Mouse (Mus musculus): ENCODE measurements around the gene Vangl2. TPM values are rescaled to one million over a fixed set of nuclear protein-coding genes. Genes with fewer than 3 reads are reported as not detected.
A peak's percentile ranks its signal among the peaks of the same experiment; 100 is the strongest.

The Vangl2 gene
- polyA plus RNA-seq, 2 experiments, result 0.69 to 0.73 TPM

DNA sequence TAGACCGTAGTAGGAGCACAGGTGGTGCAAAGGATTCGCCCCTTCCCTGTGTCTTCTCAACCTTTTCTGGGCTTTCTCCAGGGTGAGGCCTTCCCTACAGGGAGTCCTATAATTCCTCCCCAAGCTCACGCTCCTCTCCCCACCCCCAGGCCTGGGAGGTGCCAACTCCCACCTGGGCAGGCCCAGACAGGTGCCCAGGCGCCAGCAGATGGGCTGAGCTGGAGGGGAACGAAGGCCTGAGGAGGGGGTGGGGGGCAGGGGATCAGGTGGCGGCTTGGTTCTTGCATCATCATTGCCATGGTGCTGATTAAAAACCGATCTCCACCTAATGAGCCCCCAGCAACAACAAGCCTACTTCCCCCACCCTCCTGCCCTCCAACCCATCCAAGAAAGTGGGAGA lies 30.6 kb upstream of the Vangl2 start:
- WGBS (ENCODE audit: insufficient replicate concordance), result 54% methylated on average over 7 of the region's 7 CpGs

DNA sequence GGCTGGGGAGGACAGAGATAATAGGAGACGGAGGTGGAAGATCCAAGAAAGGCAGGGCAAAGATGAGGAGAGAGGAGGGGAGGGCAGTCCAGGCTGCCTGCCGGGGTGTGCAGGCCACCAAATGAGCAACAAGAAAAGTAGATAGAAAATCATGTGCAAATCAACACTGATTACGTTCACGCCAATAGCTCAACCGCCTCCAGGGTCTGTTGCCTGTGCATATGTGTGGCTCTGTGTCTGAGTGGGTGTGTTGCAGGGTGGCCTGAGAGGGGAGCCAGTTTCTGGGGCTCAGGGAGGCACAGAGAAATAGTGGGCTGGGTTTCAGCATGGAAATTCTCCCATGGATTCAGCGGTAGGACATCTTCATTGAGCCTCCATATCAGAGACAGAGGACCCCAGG lies 30.1 kb upstream of the Vangl2 start:
- WGBS (ENCODE audit: insufficient replicate concordance), result 57% methylated on average over 6 of the region's 6 CpGs

More for the DNA sequence above, 30.6 kb upstream of the Vangl2 start:
- no peaks in the 10 kb centered on the region for H3K36me3 ChIP-seq (replicated peaks; ENCODE audit: control insufficient read depth, insufficient read depth, low read depth)
- TF ChIP-seq CTCF (IDR thresholded peaks at IDR 0.05; ENCODE audit: low read depth) (no peak), EP300 (IDR thresholded peaks at IDR 0.05; ENCODE audit: low read depth) (no peak)
- no peak overlapping the region for H3K4me2 ChIP-seq (ENCODE audit: low read depth)
- no peaks in the 10 kb centered on the region for H3K4me1 ChIP-seq (replicated peaks; ENCODE audit: control insufficient read depth in 2 of 2, insufficient read depth in 2 of 2, low read length in 1 of 2)
- no peak for DNase-seq (ENCODE audit: low read depth in 3 of 3, low spot score in 3 of 3)
- peaks cover 14% of the 10 kb centered on the region for H3K27me3 ChIP-seq (ENCODE audit: control insufficient read depth, insufficient read depth, low read length)
- no peak overlapping the region for H3K4me3 ChIP-seq (ENCODE audit: insufficient read depth in 1 of 2, low read depth in 2 of 2, low read length in 2 of 2)
- H3K9ac ChIP-seq (replicated peaks), result no peak overlapping the region
- no peak for ATAC-seq (ENCODE audit: insufficient read depth)
- H3K27ac ChIP-seq, result no peak overlapping the region
- H3K9me3 ChIP-seq (ENCODE audit: control insufficient read depth, low read length), result no peaks in the 10 kb centered on the region

DNA sequence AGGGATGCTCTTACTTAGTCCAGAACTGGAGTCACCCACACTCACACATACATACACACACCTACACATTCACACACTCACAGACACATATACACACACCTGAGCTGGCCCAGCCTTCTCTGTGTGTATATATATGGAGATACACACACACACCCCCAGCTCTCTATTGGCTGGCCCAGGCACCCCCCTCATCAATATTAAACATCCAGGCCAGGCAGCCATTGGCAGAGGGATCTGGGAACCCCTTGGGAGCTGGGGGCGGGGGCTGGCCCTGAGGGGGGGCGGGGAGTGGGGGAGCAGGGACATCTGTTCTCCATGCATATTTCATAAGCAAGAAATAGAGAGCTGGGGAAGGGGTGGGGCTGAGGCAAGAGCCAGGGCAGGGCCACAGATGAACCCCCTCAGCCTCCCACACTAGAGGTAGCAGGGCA lies 29.3 kb upstream of the Vangl2 start, which contains the start of gene Nhlh1:
Nhlh1 (minus strand) TSS at position 83 of the 431 bp plus-strand sequence.
- Histone ChIP-seq H3K4me3 (ENCODE audit: insufficient read depth in 1 of 2, low read depth in 2 of 2, low read length in 2 of 2) (no peak within 1 kb of the TSS), H3K27ac (no peak within 1 kb of the TSS), H3K9me3 (ENCODE audit: control insufficient read depth, low read length) (no peaks in the 10 kb centered on the region), H3K4me1 (replicated peaks; ENCODE audit: control insufficient read depth in 2 of 2, insufficient read depth in 2 of 2, low read length in 1 of 2) (no peaks in the 10 kb centered on the region), H3K4me2 (ENCODE audit: low read depth) (no peak within 1 kb of the TSS), H3K36me3 (replicated peaks; ENCODE audit: control insufficient read depth, insufficient read depth, low read depth) (no peaks in the 10 kb centered on the region), H3K27me3 (ENCODE audit: control insufficient read depth, insufficient read depth, low read length) (peaks cover 27% of the 10 kb centered on the region), H3K9ac (replicated peaks) (no peak within 1 kb of the TSS)
- 42% methylated on average over 2 of the region's 2 CpGs for WGBS (ENCODE audit: insufficient replicate concordance)
- ATAC-seq (ENCODE audit: insufficient read depth) (peak; percentile 8; the same call in 1 of the 2 replicates), DNase-seq (ENCODE audit: low read depth in 3 of 3, low spot score in 3 of 3) (no peak)
- TF ChIP-seq CTCF (IDR thresholded peaks at IDR 0.05; ENCODE audit: low read depth), result no peak
- TF ChIP-seq EP300 (IDR thresholded peaks at IDR 0.05; ENCODE audit: low read depth), result no peak

More for the DNA sequence above, 30.1 kb upstream of the Vangl2 start:
- ATAC-seq (ENCODE audit: insufficient read depth) (no peak), DNase-seq (ENCODE audit: low read depth in 3 of 3, low spot score in 3 of 3) (no peak)
- H3K4me3 ChIP-seq (ENCODE audit: insufficient read depth in 1 of 2, low read depth in 2 of 2, low read length in 2 of 2), result no peak overlapping the region
- H3K4me1 ChIP-seq (replicated peaks; ENCODE audit: control insufficient read depth in 2 of 2, insufficient read depth in 2 of 2, low read length in 1 of 2), result no peaks in the 10 kb centered on the region
- no peak overlapping the region for H3K27ac ChIP-seq
- H3K9ac ChIP-seq (replicated peaks), result no peak overlapping the region
- H3K9me3 ChIP-seq (ENCODE audit: control insufficient read depth, low read length), result no peaks in the 10 kb centered on the region
- TF ChIP-seq EP300 (IDR thresholded peaks at IDR 0.05; ENCODE audit: low read depth), result no peak
- no peak for TF ChIP-seq CTCF (IDR thresholded peaks at IDR 0.05; ENCODE audit: low read depth)
- H3K27me3 ChIP-seq (ENCODE audit: control insufficient read depth, insufficient read depth, low read length), result peaks cover 20% of the 10 kb centered on the region
- H3K36me3 ChIP-seq (replicated peaks; ENCODE audit: control insufficient read depth, insufficient read depth, low read depth), result no peaks in the 10 kb centered on the region
- H3K4me2 ChIP-seq (ENCODE audit: low read depth), result no peak overlapping the region

DNA sequence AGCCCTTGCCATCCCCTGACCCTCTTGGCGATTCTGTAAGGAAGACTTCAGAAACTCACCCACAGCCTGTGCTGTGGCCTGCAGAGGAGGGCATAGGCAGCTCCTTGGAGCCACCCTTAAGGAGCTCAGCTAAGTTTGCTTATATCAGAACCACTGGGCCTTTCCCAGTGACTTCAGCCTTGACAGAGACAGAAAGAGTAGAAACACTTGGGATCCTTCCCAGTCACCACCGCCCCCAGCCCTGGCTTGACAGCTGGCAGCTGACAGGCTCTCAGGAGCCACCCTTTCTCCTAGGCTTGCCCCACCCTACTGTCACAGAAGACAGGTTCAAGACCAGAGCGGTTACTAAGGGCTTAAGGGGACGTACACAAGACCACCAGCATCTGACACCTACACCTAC lies 28.0 kb upstream of the Vangl2 start:
- Histone ChIP-seq H3K4me1 (replicated peaks; ENCODE audit: control insufficient read depth in 2 of 2, insufficient read depth in 2 of 2, low read length in 1 of 2) (no peaks in the 10 kb centered on the region), H3K4me3 (ENCODE audit: insufficient read depth in 1 of 2, low read depth in 2 of 2, low read length in 2 of 2) (no peak overlapping the region), H3K4me2 (ENCODE audit: low read depth) (no peak overlapping the region), H3K36me3 (replicated peaks; ENCODE audit: control insufficient read depth, insufficient read depth, low read depth) (no peaks in the 10 kb centered on the region), H3K9me3 (ENCODE audit: control insufficient read depth, low read length) (no peaks in the 10 kb centered on the region), H3K27me3 (ENCODE audit: control insufficient read depth, insufficient read depth, low read length) (peaks cover 33% of the 10 kb centered on the region), H3K9ac (replicated peaks) (no peak overlapping the region), H3K27ac (no peak overlapping the region)
- no peak for ATAC-seq (ENCODE audit: insufficient read depth)
- no peak for DNase-seq (ENCODE audit: low read depth in 3 of 3, low spot score in 3 of 3)
- TF ChIP-seq CTCF (IDR thresholded peaks at IDR 0.05; ENCODE audit: low read depth) (no peak), EP300 (IDR thresholded peaks at IDR 0.05; ENCODE audit: low read depth) (no peak)
- 50% methylated on average over 4 of the region's 4 CpGs for WGBS (ENCODE audit: insufficient replicate concordance)

DNA sequence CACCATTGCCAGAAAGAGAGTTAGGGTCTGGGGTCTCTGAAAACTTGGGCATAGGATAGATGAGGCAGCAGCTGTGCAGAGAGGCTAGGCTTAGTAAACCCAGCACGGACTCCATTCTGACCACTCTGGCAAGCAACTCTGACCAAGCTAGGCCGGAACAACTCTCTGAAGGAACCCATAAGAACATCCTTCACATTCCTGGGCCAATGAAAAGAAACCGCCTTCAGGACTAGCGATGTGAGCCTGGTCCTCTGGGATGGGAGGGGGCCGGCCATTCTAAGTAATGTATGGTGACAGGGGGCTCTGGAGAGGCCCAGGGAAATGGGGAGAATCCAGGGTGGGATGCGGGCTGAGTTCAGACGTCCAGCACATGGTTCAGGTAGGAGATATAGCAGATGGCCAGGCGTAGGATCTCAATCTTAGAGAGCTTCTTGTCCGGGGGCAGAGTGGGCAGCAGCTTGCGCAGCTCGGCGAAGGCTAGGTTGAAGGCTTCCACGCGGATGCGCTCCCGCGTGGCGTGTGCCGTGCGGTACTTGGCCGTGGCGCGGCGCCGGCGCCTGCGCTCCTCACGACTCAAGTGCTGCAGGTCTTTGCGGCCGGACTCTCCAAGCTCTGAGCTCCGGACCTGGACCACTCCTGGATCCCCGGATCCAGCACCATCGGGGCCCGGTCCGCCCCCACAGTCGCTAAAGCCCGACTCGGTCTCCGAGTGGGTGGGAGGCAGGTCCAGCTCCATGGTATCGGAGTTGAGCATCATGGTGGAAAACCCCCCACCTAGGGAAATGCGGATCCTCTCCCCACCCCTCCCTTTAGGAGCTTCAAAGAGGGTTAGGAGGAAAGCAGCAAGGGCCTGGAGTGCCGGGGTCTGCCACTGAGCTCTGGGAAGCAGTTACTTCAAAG lies 25.5 kb upstream of the Vangl2 start:
- Histone ChIP-seq H3K9me3 (ENCODE audit: control insufficient read depth, low read length) (no peaks in the 10 kb centered on the region), H3K9ac (replicated peaks) (no peak overlapping the region), H3K4me2 (ENCODE audit: low read depth) (no peak overlapping the region), H3K36me3 (replicated peaks; ENCODE audit: control insufficient read depth, insufficient read depth, low read depth) (no peaks in the 10 kb centered on the region), H3K27me3 (ENCODE audit: control insufficient read depth, insufficient read depth, low read length) (peaks cover 33% of the 10 kb centered on the region), H3K4me3 (ENCODE audit: insufficient read depth in 1 of 2, low read depth in 2 of 2, low read length in 2 of 2) (0 out of 4 replicates have a peak overlapping the region, but pooled peaks of 1 of the 2 experiments have one; percentile 8), H3K27ac (no peak overlapping the region), H3K4me1 (replicated peaks; ENCODE audit: control insufficient read depth in 2 of 2, insufficient read depth in 2 of 2, low read length in 1 of 2) (no peaks in the 10 kb centered on the region)
- no peak for DNase-seq (ENCODE audit: low read depth in 3 of 3, low spot score in 3 of 3)
- TF ChIP-seq CTCF (IDR thresholded peaks at IDR 0.05; ENCODE audit: low read depth), result no peak
- TF ChIP-seq EP300 (IDR thresholded peaks at IDR 0.05; ENCODE audit: low read depth), result no peak
- 10% methylated on average over 42 of the region's 42 CpGs for WGBS (ENCODE audit: insufficient replicate concordance)
- ATAC-seq (ENCODE audit: insufficient read depth), result no peak
